ENCODE assay signal across 13 mouse cellular contexts in genomic region chr14:12530554-12530953, GRCm38 (mm10).
DNase-seq lines count a peak whose midpoint lies in the region; ATAC-seq lines count a peak whose summit lies in the region.
"Had no signal": no experiment of that assay in that cellular context is flagged by ENCODE, and none has a peak within 500 bp of the region (broad histone marks: within the 10 kb centered on the region; RNA-seq: fewer than 3 reads in every experiment).

No protein-coding gene starts in this region.

- no peak overlapping the region for H3K9ac ChIP-seq in embryonic facial prominence, embryonic 11.5 days (replicated peaks; ENCODE audit: low read length)
- no peak overlapping the region for H3K9ac ChIP-seq in intestine, embryonic 14.5 days (ENCODE audit: low read length)
- H3K9ac ChIP-seq in intestine, embryonic 16.5 days (ENCODE audit: low read depth, low read length) = no peak overlapping the region
- H3K9ac ChIP-seq in forebrain, embryonic 13.5 days = no peak overlapping the region
- no peak overlapping the region for H3K9ac ChIP-seq in midbrain, embryonic 15.5 days
- H3K9ac ChIP-seq: limb, embryonic 12.5 days; liver, embryonic 13.5 days; lung, embryonic 14.5 days had no signal

- ATAC-seq in embryonic facial prominence, embryonic 11.5 days (replicated peaks; ENCODE audit: insufficient number of reproducible peaks, low FRiP score, low TSS enrichment, low read depth) = peak; percentile 53
- ATAC-seq in intestine, embryonic 14.5 days (replicated peaks; ENCODE audit: low FRiP score, low TSS enrichment, low read depth) = 0 out of 2 replicates have a peak, but pooled peaks have one; percentile 12
- no peak for ATAC-seq in intestine, embryonic 16.5 days
- peak; percentile 57 for ATAC-seq in forebrain, embryonic 13.5 days
- peak; percentile 55 for ATAC-seq in midbrain, embryonic 15.5 days (replicated peaks)
- ATAC-seq: CD4-positive, CD25-positive, alpha-beta regulatory T cell, adult 4 months had no signal

- H3K4me3 ChIP-seq in embryonic facial prominence, embryonic 11.5 days (ENCODE audit: low read depth, low read length) = no peak overlapping the region
- no peak overlapping the region for H3K4me3 ChIP-seq in embryonic facial prominence, embryonic 10.5 days
- no peak overlapping the region for H3K4me3 ChIP-seq in intestine, embryonic 14.5 days (ENCODE audit: low read depth, low read length)
- H3K4me3 ChIP-seq in intestine, embryonic 16.5 days (ENCODE audit: low read length) = no peak overlapping the region
- H3K4me3 ChIP-seq in forebrain, embryonic 13.5 days = no peak overlapping the region
- no peak overlapping the region for H3K4me3 ChIP-seq in midbrain, embryonic 15.5 days
- H3K4me3 ChIP-seq: heart, embryonic 10.5 days; limb, embryonic 12.5 days; liver, embryonic 13.5 days had no signal

- no peaks in the 10 kb centered on the region for H3K36me3 ChIP-seq in embryonic facial prominence, embryonic 11.5 days (replicated peaks; ENCODE audit: control insufficient read depth, insufficient read depth, low read depth, low read length)
- no peaks in the 10 kb centered on the region for H3K36me3 ChIP-seq in embryonic facial prominence, embryonic 10.5 days (replicated peaks)
- H3K36me3 ChIP-seq in intestine, embryonic 14.5 days (ENCODE audit: control insufficient read depth, insufficient read depth, low read length) = no peaks in the 10 kb centered on the region
- no peaks in the 10 kb centered on the region for H3K36me3 ChIP-seq in intestine, embryonic 16.5 days (ENCODE audit: control insufficient read depth, insufficient read depth, low read length)
- H3K36me3 ChIP-seq in forebrain, embryonic 13.5 days (ENCODE audit: poor library complexity, severe bottlenecking) = peaks cover 16% of the 10 kb centered on the region; the same call in 1 of the 2 replicates
- H3K36me3 ChIP-seq in midbrain, embryonic 15.5 days (replicated peaks) = no peaks in the 10 kb centered on the region
- H3K36me3 ChIP-seq: heart, embryonic 10.5 days; limb, embryonic 12.5 days; liver, embryonic 13.5 days had no signal

- no peaks in the 10 kb centered on the region for H3K4me1 ChIP-seq in embryonic facial prominence, embryonic 11.5 days (ENCODE audit: control insufficient read depth, insufficient read depth, low read length)
- H3K4me1 ChIP-seq in embryonic facial prominence, embryonic 10.5 days = no peaks in the 10 kb centered on the region
- no peaks in the 10 kb centered on the region for H3K4me1 ChIP-seq in intestine, embryonic 14.5 days (replicated peaks; ENCODE audit: control insufficient read depth, insufficient read depth, low read length)
- H3K4me1 ChIP-seq in intestine, embryonic 16.5 days (ENCODE audit: control insufficient read depth, insufficient read depth, low read length) = no peaks in the 10 kb centered on the region
- H3K4me1 ChIP-seq in forebrain, embryonic 13.5 days = peaks cover 11% of the 10 kb centered on the region
- H3K4me1 ChIP-seq in midbrain, embryonic 15.5 days = peaks cover 5% of the 10 kb centered on the region; the same call in 1 of the 2 replicates
- H3K4me1 ChIP-seq: heart, embryonic 10.5 days; liver, embryonic 13.5 days had no signal

- DNase-seq in embryonic facial prominence, embryonic 11.5 days (ENCODE audit: low spot score) = no peak
- no peak for DNase-seq in embryonic facial prominence, embryonic 10.5 days (ENCODE audit: low spot score)
- DNase-seq in intestine, embryonic 14.5 days (ENCODE audit: low spot score) = no peak
- no peak for DNase-seq in ovary, postnatal 36 days (ENCODE audit: low spot score)
- no peak for DNase-seq in left cerebral cortex, adult 18-20 months (ENCODE audit: low spot score in 2 of 2)

- H3K9me3 ChIP-seq in embryonic facial prominence, embryonic 11.5 days (replicated peaks; ENCODE audit: control insufficient read depth, low read length) = no peaks in the 10 kb centered on the region
- no peaks in the 10 kb centered on the region for H3K9me3 ChIP-seq in embryonic facial prominence, embryonic 10.5 days
- H3K9me3 ChIP-seq in intestine, embryonic 14.5 days (ENCODE audit: control insufficient read depth, low read length) = no peaks in the 10 kb centered on the region
- no peaks in the 10 kb centered on the region for H3K9me3 ChIP-seq in intestine, embryonic 16.5 days (ENCODE audit: control insufficient read depth, low read length)
- H3K9me3 ChIP-seq in forebrain, embryonic 13.5 days (replicated peaks) = no peaks in the 10 kb centered on the region
- H3K9me3 ChIP-seq in midbrain, embryonic 15.5 days = no peaks in the 10 kb centered on the region
- H3K9me3 ChIP-seq: heart, embryonic 10.5 days; limb, embryonic 12.5 days; liver, embryonic 13.5 days had no signal

- H3K4me2 ChIP-seq in embryonic facial prominence, embryonic 11.5 days (ENCODE audit: low read depth, low read length) = no peak overlapping the region
- no peak overlapping the region for H3K4me2 ChIP-seq in intestine, embryonic 14.5 days (ENCODE audit: low read length)
- no peak overlapping the region for H3K4me2 ChIP-seq in intestine, embryonic 16.5 days (ENCODE audit: low read depth, low read length)
- no peak overlapping the region for H3K4me2 ChIP-seq in forebrain, embryonic 13.5 days
- no peak overlapping the region for H3K4me2 ChIP-seq in midbrain, embryonic 15.5 days
- H3K4me2 ChIP-seq: liver, embryonic 13.5 days; lung, embryonic 14.5 days had no signal

- no peak overlapping the region for H3K27ac ChIP-seq in embryonic facial prominence, embryonic 11.5 days (replicated peaks; ENCODE audit: low read depth, low read length)
- no peak overlapping the region for H3K27ac ChIP-seq in embryonic facial prominence, embryonic 10.5 days (replicated peaks)
- H3K27ac ChIP-seq in intestine, embryonic 14.5 days (ENCODE audit: low read depth) = no peak overlapping the region
- no peak overlapping the region for H3K27ac ChIP-seq in intestine, embryonic 16.5 days (ENCODE audit: low read length)
- no peak overlapping the region for H3K27ac ChIP-seq in forebrain, embryonic 13.5 days
- H3K27ac ChIP-seq in midbrain, embryonic 15.5 days = no peak overlapping the region
- H3K27ac ChIP-seq: heart, embryonic 10.5 days; limb, embryonic 12.5 days; liver, embryonic 13.5 days had no signal

- 72% methylated on average over 3 of the region's 3 CpGs for WGBS in embryonic facial prominence, embryonic 11.5 days
- WGBS in embryonic facial prominence, embryonic 10.5 days = 68% methylated on average over 3 of the region's 3 CpGs
- WGBS in intestine, embryonic 14.5 days = 72% methylated on average over 3 of the region's 3 CpGs
- WGBS in intestine, embryonic 16.5 days = 65% methylated on average over 3 of the region's 3 CpGs
- 57% methylated on average over 3 of the region's 3 CpGs for WGBS in forebrain, embryonic 13.5 days
- 66% methylated on average over 3 of the region's 3 CpGs for WGBS in midbrain, embryonic 15.5 days

- peaks cover 2% of the 10 kb centered on the region; the same call in 1 of the 2 replicates for H3K27me3 ChIP-seq in embryonic facial prominence, embryonic 11.5 days (ENCODE audit: control insufficient read depth, insufficient read depth, low read length)
- peaks cover 20% of the 10 kb centered on the region for H3K27me3 ChIP-seq in embryonic facial prominence, embryonic 10.5 days (replicated peaks; ENCODE audit: low read depth, poor library complexity, severe bottlenecking)
- H3K27me3 ChIP-seq in intestine, embryonic 14.5 days (replicated peaks; ENCODE audit: control insufficient read depth, insufficient read depth, low read length) = no peaks in the 10 kb centered on the region
- no peaks in the 10 kb centered on the region for H3K27me3 ChIP-seq in intestine, embryonic 16.5 days (replicated peaks; ENCODE audit: control insufficient read depth, insufficient read depth, low read length)
- peaks cover 13% of the 10 kb centered on the region for H3K27me3 ChIP-seq in forebrain, embryonic 13.5 days
- 0 out of 2 replicates have a peak, but pooled peaks cover 2% of the 10 kb centered on the region for H3K27me3 ChIP-seq in midbrain, embryonic 15.5 days (replicated peaks)
- H3K27me3 ChIP-seq: liver, embryonic 13.5 days had no signal
